Mouse (Mus musculus) CD4-positive, CD25-positive, alpha-beta regulatory T cell (primary cell): ENCODE measurements around the gene Atp6ap1l. TPM values are rescaled to one million over a fixed set of nuclear protein-coding genes. Genes with fewer than 3 reads are reported as not detected.

ENCODE experiments used
- polyA plus RNA-seq: library from polyadenylated mRNA; unstranded; fragments of 100-300 nt; shearing (Covaris generic); gene quantifications from one replicate; pipeline ENCODE4 v1.2.1, GENCODE M21; 2017

Atp6ap1l gene
- not detected for polyA plus RNA-seq

GRCm38 (mm10) chr13:90905176-90905575, at the start of gene Atp6ap1l:
Atp6ap1l (minus strand) TSS chr13:90905355.

GRCm38 (mm10) chr13:90922751-90923612, 17.8 kb upstream of the Atp6ap1l start, which contains the start of gene Rps23:
Rps23 (plus strand) TSS chr13:90922958.

Other genes with a start within 250 kb of the Atp6ap1l start
- gene Rps23, start 17.6 kb upstream of the Atp6ap1l start, polyA plus RNA-seq, result 726 TPM